Mouse (Mus musculus): ENCODE data around the gene Tgm4. TPM values are rescaled to one million over a fixed set of nuclear protein-coding genes. Genes with fewer than 3 reads are reported as not detected.

Tgm4 gene
- polyA plus RNA-seq (2014; fragmentation: Nextera tagmentation; extraction: Ambion mirVana) = 0.18 and 0.21 TPM in 2 replicates

- DNase-seq (ENCODE audit: low spot score) (no peak), ATAC-seq (ENCODE audit: low read depth) (no peak)
- WGBS = 83% methylated on average over 4 of the region's 4 CpGs
- Histone ChIP-seq H3K36me3 (ENCODE audit: control insufficient read depth, insufficient read depth, low read length) (no peaks in the 10 kb centered on the region), H3K27me3 (replicated peaks; ENCODE audit: control insufficient read depth, insufficient read depth, low read length) (no peaks in the 10 kb centered on the region), H3K27ac (replicated peaks; ENCODE audit: low read depth, low read length) (no peak within 1 kb of the TSS), H3K4me2 (ENCODE audit: low read depth, low read length) (no peak within 1 kb of the TSS), H3K4me3 (ENCODE audit: low read depth, low read length) (no peak within 1 kb of the TSS), H3K4me1 (ENCODE audit: control insufficient read depth, insufficient read depth, low read length) (no peaks in the 10 kb centered on the region), H3K9me3 (ENCODE audit: control insufficient read depth, low read length) (no peaks in the 10 kb centered on the region), H3K9ac (ENCODE audit: low read depth, low read length) (no peak within 1 kb of the TSS)
Measured at GRCm38 (mm10) chr9:123034426-123034825, at the start of gene Tgm4. Gene Tgm4 (plus strand): TSS chr9:123034726.

GRCm38 (mm10) chr9:122998406-122999192, 35.9 kb upstream of the Tgm4 start:
- DNase-seq (ENCODE audit: low spot score) (no peak), ATAC-seq (ENCODE audit: low read depth) (no peak)
- Histone ChIP-seq H3K36me3 (ENCODE audit: control insufficient read depth, insufficient read depth, low read length) (peaks cover 89% of the 10 kb centered on the region), H3K9me3 (ENCODE audit: control insufficient read depth, low read length) (no peaks in the 10 kb centered on the region), H3K4me3 (ENCODE audit: low read depth, low read length) (no peak overlapping the region), H3K4me1 (ENCODE audit: control insufficient read depth, insufficient read depth, low read length) (no peaks in the 10 kb centered on the region), H3K27ac (replicated peaks; ENCODE audit: low read depth, low read length) (no peak overlapping the region), H3K27me3 (replicated peaks; ENCODE audit: control insufficient read depth, insufficient read depth, low read length) (no peaks in the 10 kb centered on the region), H3K9ac (ENCODE audit: low read depth, low read length) (no peak overlapping the region), H3K4me2 (ENCODE audit: low read depth, low read length) (no peak overlapping the region)
- WGBS = 92% methylated on average over 10 of the region's 10 CpGs

GRCm38 (mm10) chr9:122999193-122999586, 35.3 kb upstream of the Tgm4 start:
- 95% methylated on average over 4 of the region's 4 CpGs for WGBS
- Histone ChIP-seq H3K9ac (ENCODE audit: low read depth, low read length) (no peak overlapping the region), H3K4me1 (ENCODE audit: control insufficient read depth, insufficient read depth, low read length) (no peaks in the 10 kb centered on the region)

GRCm38 (mm10) chr9:123004718-123005117, 29.8 kb upstream of the Tgm4 start:
- H3K9me3 ChIP-seq (ENCODE audit: control insufficient read depth, low read length) = no peaks in the 10 kb centered on the region
- no peak overlapping the region for H3K4me2 ChIP-seq (ENCODE audit: low read depth, low read length)
- H3K4me1 ChIP-seq (ENCODE audit: control insufficient read depth, insufficient read depth, low read length) = no peaks in the 10 kb centered on the region
- H3K4me3 ChIP-seq (ENCODE audit: low read depth, low read length) = no peak overlapping the region
- peaks cover 86% of the 10 kb centered on the region for H3K36me3 ChIP-seq (ENCODE audit: control insufficient read depth, insufficient read depth, low read length)
- WGBS = 92% methylated on average over 2 of the region's 2 CpGs
- no peak overlapping the region for H3K27ac ChIP-seq (replicated peaks; ENCODE audit: low read depth, low read length)
- DNase-seq (ENCODE audit: low spot score) (no peak), ATAC-seq (ENCODE audit: low read depth) (no peak)
- no peaks in the 10 kb centered on the region for H3K27me3 ChIP-seq (replicated peaks; ENCODE audit: control insufficient read depth, insufficient read depth, low read length)
- no peak overlapping the region for H3K9ac ChIP-seq (ENCODE audit: low read depth, low read length)

More at GRCm38 (mm10) chr9:122999193-122999586, 35.3 kb upstream of the Tgm4 start:
- Histone ChIP-seq H3K36me3 (ENCODE audit: control insufficient read depth, insufficient read depth, low read length) (peaks cover 89% of the 10 kb centered on the region), H3K4me3 (ENCODE audit: low read depth, low read length) (no peak overlapping the region), H3K27ac (replicated peaks; ENCODE audit: low read depth, low read length) (no peak overlapping the region), H3K9me3 (ENCODE audit: control insufficient read depth, low read length) (no peaks in the 10 kb centered on the region), H3K27me3 (replicated peaks; ENCODE audit: control insufficient read depth, insufficient read depth, low read length) (no peaks in the 10 kb centered on the region), H3K4me2 (ENCODE audit: low read depth, low read length) (no peak overlapping the region)
- DNase-seq (ENCODE audit: low spot score) (no peak), ATAC-seq (ENCODE audit: low read depth) (no peak)

- Histone ChIP-seq H3K4me2 (ENCODE audit: low read depth, low read length) (no peak overlapping the region), H3K36me3 (ENCODE audit: control insufficient read depth, insufficient read depth, low read length) (peaks cover 84% of the 10 kb centered on the region), H3K9me3 (ENCODE audit: control insufficient read depth, low read length) (no peaks in the 10 kb centered on the region), H3K27ac (replicated peaks; ENCODE audit: low read depth, low read length) (no peak overlapping the region), H3K27me3 (replicated peaks; ENCODE audit: control insufficient read depth, insufficient read depth, low read length) (no peaks in the 10 kb centered on the region), H3K9ac (ENCODE audit: low read depth, low read length) (no peak overlapping the region), H3K4me3 (ENCODE audit: low read depth, low read length) (no peak overlapping the region), H3K4me1 (ENCODE audit: control insufficient read depth, insufficient read depth, low read length) (no peaks in the 10 kb centered on the region)
- WGBS = 68% methylated on average over 6 of the region's 6 CpGs
- ATAC-seq (ENCODE audit: low read depth) (no peak), DNase-seq (ENCODE audit: low spot score) (no peak)
Measured at GRCm38 (mm10) chr9:123006071-123006470, 28.5 kb upstream of the Tgm4 start.

- H3K9ac ChIP-seq (ENCODE audit: low read depth, low read length) = peak within 1 kb of the TSS; percentile 85
- peak within 1 kb of the TSS; percentile 71 for H3K4me3 ChIP-seq (ENCODE audit: low read depth, low read length)
- H3K9me3 ChIP-seq (ENCODE audit: control insufficient read depth, low read length) = no peaks in the 10 kb centered on the region
- H3K27ac ChIP-seq (replicated peaks; ENCODE audit: low read depth, low read length) = peak within 1 kb of the TSS; percentile 94
- peak; percentile 96 for DNase-seq (ENCODE audit: low spot score)
- 0% methylated on average over 42 of the region's 69 CpGs for WGBS
- peaks cover 8% of the 10 kb centered on the region for H3K4me1 ChIP-seq (ENCODE audit: control insufficient read depth, insufficient read depth, low read length)
- peaks cover 23% of the 10 kb centered on the region for H3K36me3 ChIP-seq (ENCODE audit: control insufficient read depth, insufficient read depth, low read length)
- peak within 1 kb of the TSS; percentile 64 for H3K4me2 ChIP-seq (ENCODE audit: low read depth, low read length)
- ATAC-seq (ENCODE audit: low read depth) = peak; percentile 99
- no peaks in the 10 kb centered on the region for H3K27me3 ChIP-seq (replicated peaks; ENCODE audit: control insufficient read depth, insufficient read depth, low read length)
Measured at GRCm38 (mm10) chr9:123020995-123021631, 13.4 kb upstream of the Tgm4 start, which contains the start of gene Tmem42. Gene Tmem42 (plus strand): TSS chr9:123021326.

GRCm38 (mm10) chr9:123021636-123022379, 12.7 kb upstream of the Tgm4 start:
- WGBS = 45% methylated on average over 16 of the region's 24 CpGs
- Histone ChIP-seq H3K36me3 (ENCODE audit: control insufficient read depth, insufficient read depth, low read length) (peaks cover 16% of the 10 kb centered on the region), H3K4me1 (ENCODE audit: control insufficient read depth, insufficient read depth, low read length) (peaks cover 8% of the 10 kb centered on the region), H3K27ac (replicated peaks; ENCODE audit: low read depth, low read length) (no peak overlapping the region), H3K9ac (ENCODE audit: low read depth, low read length) (peak overlapping the region; percentile 85; the same call in 1 of the 2 replicates), H3K4me3 (ENCODE audit: low read depth, low read length) (peak overlapping the region; percentile 71), H3K27me3 (replicated peaks; ENCODE audit: control insufficient read depth, insufficient read depth, low read length) (no peaks in the 10 kb centered on the region), H3K9me3 (ENCODE audit: control insufficient read depth, low read length) (no peaks in the 10 kb centered on the region), H3K4me2 (ENCODE audit: low read depth, low read length) (peak overlapping the region; percentile 64)
- ATAC-seq (ENCODE audit: low read depth) (no peak), DNase-seq (ENCODE audit: low spot score) (peak; percentile 46)

GRCm38 (mm10) chr9:123024201-123024600, 10.3 kb upstream of the Tgm4 start:
- Histone ChIP-seq H3K4me2 (ENCODE audit: low read depth, low read length) (no peak overlapping the region), H3K27ac (replicated peaks; ENCODE audit: low read depth, low read length) (no peak overlapping the region), H3K9me3 (ENCODE audit: control insufficient read depth, low read length) (no peaks in the 10 kb centered on the region), H3K4me1 (ENCODE audit: control insufficient read depth, insufficient read depth, low read length) (peaks cover 8% of the 10 kb centered on the region), H3K36me3 (ENCODE audit: control insufficient read depth, insufficient read depth, low read length) (no peaks in the 10 kb centered on the region), H3K9ac (ENCODE audit: low read depth, low read length) (no peak overlapping the region), H3K27me3 (replicated peaks; ENCODE audit: control insufficient read depth, insufficient read depth, low read length) (no peaks in the 10 kb centered on the region), H3K4me3 (ENCODE audit: low read depth, low read length) (no peak overlapping the region)
- WGBS = 68% methylated on average over 2 of the region's 2 CpGs
- ATAC-seq (ENCODE audit: low read depth) = no peak
- no peak for DNase-seq (ENCODE audit: low spot score)

All from embryonic facial prominence, embryonic 14.5 days (tissue).